Mouse (Mus musculus) intestine, embryonic 15.5 days (tissue): ENCODE data around the gene Btbd16. TPM values are rescaled to one million over a fixed set of nuclear protein-coding genes. Genes with fewer than 3 reads are reported as not detected.

Experiments
- ATAC-seq: fragments of 200-750 bp; cut with Nextera tagmentation; 2 replicates; pipeline ENCODE4 v1.8.0; 2017; ENCODE audit warnings: moderate TSS enrichment, moderate library complexity
- H3K27ac ChIP-seq: fragments of 300-500 bp; sonication (generic); 2 replicates; pipeline ENCODE4 v1.5.1; 2015; ENCODE audit warnings: mild to moderate bottlenecking, inconsistent platforms
- H3K27me3 ChIP-seq: fragments of 300-500 bp; sonication (generic); replicated peaks from 2 replicates; pipeline ENCODE4 v1.6.1; 2015; ENCODE audit warnings: inconsistent platforms
- H3K36me3 ChIP-seq: fragments of 300-500 bp; sonication (generic); 2 replicates; pipeline ENCODE4 v1.6.1; 2015; ENCODE audit warnings: inconsistent platforms
- H3K4me1 ChIP-seq: fragments of 300-500 bp; sonication (generic); replicated peaks from 2 replicates; pipeline ENCODE4 v1.6.1; 2015; ENCODE audit warnings: inconsistent platforms
- H3K4me2 ChIP-seq: fragments of 300-500 bp; sonication (generic); replicated peaks from 2 replicates; pipeline ENCODE4 v1.6.1; 2015; ENCODE audit warnings: mild to moderate bottlenecking, inconsistent platforms
- H3K4me3 ChIP-seq: fragments of 300-500 bp; sonication (generic); replicated peaks from 2 replicates; pipeline ENCODE4 v1.5.1; 2015; ENCODE audit warnings: inconsistent platforms
- H3K9ac ChIP-seq: fragments of 300-500 bp; sonication (generic); 2 replicates; pipeline ENCODE4 v1.6.1; 2015; ENCODE audit warnings: inconsistent platforms
- H3K9me3 ChIP-seq: fragments of 300-500 bp; sonication (generic); 2 replicates; pipeline ENCODE4 v1.6.1; 2016; ENCODE audit warnings: inconsistent platforms
- WGBS: fragments of 180-500 bp; shearing (Covaris S2); methylation state at CpG from one replicate; pipeline ENCODE4 v1.1.7; 2015; 5-methylcytosine and 5-hydroxymethylcytosine counted together
- polyA plus RNA-seq: library from polyadenylated mRNA; unstranded; fragments of >200 nt; fragmentation: Nextera tagmentation; extraction: Ambion mirVana; gene quantifications from 2 replicates; pipeline ENCODE4 v1.2.1, GENCODE M21; 2015

Btbd16 gene
- polyA plus RNA-seq, 1 experiment from 2014 or later = 0.06 TPM

DNA sequence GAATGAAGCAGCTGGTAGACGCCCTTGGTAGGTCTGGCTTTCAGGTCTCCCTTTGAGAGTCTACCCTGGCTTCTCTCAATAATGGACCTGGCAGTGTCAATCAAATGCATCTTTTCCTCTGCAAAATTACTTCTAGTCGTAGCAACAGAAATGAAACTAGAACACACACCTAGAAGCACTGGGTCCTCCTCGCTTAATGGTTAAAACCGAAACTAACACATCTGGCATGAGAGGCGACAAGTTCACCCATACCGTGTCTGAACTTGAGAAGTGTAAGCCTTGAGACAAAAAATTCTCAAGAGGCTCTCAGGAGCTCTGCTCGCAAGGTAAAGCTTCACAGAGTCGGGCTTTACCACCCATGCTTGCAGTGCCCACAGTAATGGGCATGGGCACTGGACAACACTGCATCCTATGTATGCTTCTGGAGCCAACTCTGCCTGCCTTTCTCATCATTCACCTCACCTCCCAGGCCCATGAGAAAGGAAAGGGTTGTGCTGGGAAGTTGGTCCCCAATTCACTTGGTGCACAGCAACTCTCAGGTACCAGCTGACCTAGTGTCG is 54.1 kb downstream of the Btbd16 start:
- no peak overlapping the region for H3K4me2 ChIP-seq
- H3K36me3 ChIP-seq = no peaks in the 10 kb centered on the region
- ATAC-seq = no peak
- no peak overlapping the region for H3K27ac ChIP-seq
- H3K9ac ChIP-seq = no peak overlapping the region
- WGBS = 90% methylated on average over 9 of the region's 9 CpGs
- H3K4me3 ChIP-seq = no peak overlapping the region
- H3K27me3 ChIP-seq = no peaks in the 10 kb centered on the region
- H3K4me1 ChIP-seq = no peaks in the 10 kb centered on the region
- no peaks in the 10 kb centered on the region for H3K9me3 ChIP-seq

DNA sequence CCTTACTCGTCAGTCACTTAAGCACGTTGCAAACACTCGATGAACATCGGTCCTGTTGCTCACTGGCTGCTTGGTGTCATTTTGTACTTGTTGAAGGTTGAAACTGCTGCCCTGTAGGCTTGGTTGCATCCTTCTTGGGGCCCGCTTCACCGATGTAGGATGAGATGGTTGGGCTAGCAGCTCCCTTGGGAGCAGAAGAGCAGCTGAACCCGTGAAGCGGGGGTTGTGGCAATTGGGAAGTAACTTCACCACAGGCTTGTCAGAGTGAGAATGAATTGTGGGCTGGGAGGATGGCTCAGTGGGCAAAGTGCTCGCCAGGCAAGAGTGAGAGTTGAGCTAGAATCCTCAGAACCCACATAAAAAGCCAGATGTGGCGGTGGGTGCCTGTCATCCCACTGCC is 54.6 kb downstream of the Btbd16 start:
- WGBS = 90% methylated on average over 10 of the region's 10 CpGs
- Histone ChIP-seq H3K9me3 (no peaks in the 10 kb centered on the region), H3K36me3 (no peaks in the 10 kb centered on the region), H3K4me3 (no peak overlapping the region), H3K27me3 (no peaks in the 10 kb centered on the region), H3K4me2 (no peak overlapping the region), H3K27ac (no peak overlapping the region), H3K4me1 (no peaks in the 10 kb centered on the region), H3K9ac (no peak overlapping the region)
- ATAC-seq = no peak

DNA sequence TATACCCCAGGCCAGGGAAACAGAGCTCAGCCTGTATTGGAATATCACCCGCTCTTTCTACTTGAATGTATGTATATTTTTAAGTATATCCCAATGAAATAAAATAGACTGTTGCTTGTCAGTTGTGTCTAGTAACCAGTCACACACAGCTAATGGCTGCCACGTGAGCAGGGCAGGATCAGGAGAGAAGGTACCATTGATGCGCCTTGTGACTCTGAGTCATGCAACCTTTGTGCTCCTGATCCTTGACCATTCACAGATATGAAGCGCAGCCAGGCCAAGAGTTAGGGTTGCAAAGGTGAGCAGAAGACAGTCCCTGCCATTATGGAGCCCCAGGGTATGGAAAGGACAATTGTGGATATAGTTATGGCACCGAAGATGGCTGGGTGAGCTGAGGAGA is 57.7 kb downstream of the Btbd16 start:
- WGBS = 86% methylated on average over 5 of the region's 5 CpGs
- H3K36me3 ChIP-seq = no peaks in the 10 kb centered on the region
- H3K27me3 ChIP-seq = no peaks in the 10 kb centered on the region
- no peak overlapping the region for H3K4me3 ChIP-seq
- H3K27ac ChIP-seq = no peak overlapping the region
- no peak overlapping the region for H3K4me2 ChIP-seq
- peaks cover 19% of the 10 kb centered on the region for H3K4me1 ChIP-seq
- no peak for ATAC-seq
- no peak overlapping the region for H3K9ac ChIP-seq
- H3K9me3 ChIP-seq = no peaks in the 10 kb centered on the region

DNA sequence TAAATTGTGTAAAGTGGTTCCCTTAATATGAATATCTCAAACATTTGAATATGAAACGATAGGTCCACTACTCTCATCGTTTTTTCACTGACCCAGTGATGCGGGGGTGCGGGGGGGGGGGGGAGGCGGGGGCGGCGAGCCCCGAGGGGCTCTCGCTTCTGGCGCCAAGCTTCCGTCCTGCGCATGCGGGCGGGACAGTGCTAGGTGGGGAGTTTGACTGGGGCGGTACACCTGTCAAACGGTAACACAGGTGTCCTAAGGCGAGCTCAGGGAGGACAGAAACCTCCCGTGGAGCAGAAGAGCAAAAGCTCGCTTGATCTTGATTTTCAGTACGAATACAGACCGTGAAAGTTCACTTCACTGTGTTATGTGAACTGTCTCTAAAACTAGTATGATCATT is 60.4 kb downstream of the Btbd16 start:
- Histone ChIP-seq H3K4me2 (peak overlapping the region; percentile 22; the same call in 1 of the 2 replicates), H3K4me3 (no peak overlapping the region), H3K36me3 (no peaks in the 10 kb centered on the region), H3K4me1 (peaks cover 19% of the 10 kb centered on the region), H3K9me3 (no peaks in the 10 kb centered on the region), H3K27ac (peak overlapping the region; percentile 25; the same call in 1 of the 2 replicates), H3K27me3 (no peaks in the 10 kb centered on the region), H3K9ac (no peak overlapping the region)
- peak; percentile 95 for ATAC-seq
- 22% methylated on average over 21 of the region's 21 CpGs for WGBS

DNA sequence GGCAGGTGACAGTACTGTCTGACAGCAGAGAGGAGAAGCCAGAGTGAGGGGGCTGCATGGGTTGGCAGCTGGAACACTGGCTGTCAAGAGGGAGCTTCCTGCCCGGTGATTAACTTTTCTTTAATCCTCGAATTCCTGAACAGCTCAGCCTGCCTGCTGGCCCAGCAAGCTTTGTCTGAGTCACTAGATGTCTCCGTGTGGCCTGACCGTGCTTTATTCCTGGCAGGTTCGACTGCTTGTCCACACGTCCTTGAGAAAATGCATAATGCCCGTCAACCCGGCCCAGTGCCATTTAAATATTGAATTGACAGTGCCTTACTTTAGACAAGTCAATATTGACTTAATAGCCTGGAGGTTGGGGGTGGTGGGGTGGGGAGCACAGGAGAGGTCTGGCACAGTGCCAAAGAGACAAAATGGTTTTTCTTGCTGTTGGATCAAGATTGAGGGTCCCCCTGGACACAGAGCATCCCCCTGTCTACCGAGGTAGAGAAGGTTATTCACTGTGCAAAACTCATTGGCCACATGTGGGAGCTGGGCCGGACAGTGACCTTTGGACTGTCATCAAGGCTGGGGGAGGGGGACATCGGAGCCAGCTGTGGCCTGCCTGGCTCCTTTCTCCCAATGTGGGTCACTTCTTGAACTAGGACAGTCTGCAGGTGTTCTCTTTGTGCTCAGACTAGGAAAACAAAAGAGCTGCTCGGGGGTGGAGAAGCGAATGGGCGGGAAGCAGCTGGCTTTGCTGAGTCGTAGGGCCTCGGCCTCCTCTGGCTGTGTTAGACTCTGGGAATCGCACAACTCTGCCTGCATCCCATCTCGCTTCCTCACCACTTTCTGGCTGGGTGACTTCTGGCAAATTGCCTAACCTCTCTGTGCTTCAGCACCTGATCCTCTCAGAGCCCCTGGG is 61.3 kb downstream of the Btbd16 start:
- Histone ChIP-seq H3K4me3 (no peak overlapping the region), H3K36me3 (no peaks in the 10 kb centered on the region), H3K27ac (peak overlapping the region; percentile 25; the same call in 1 of the 2 replicates), H3K4me1 (peaks cover 19% of the 10 kb centered on the region), H3K9me3 (no peaks in the 10 kb centered on the region), H3K4me2 (peak overlapping the region; percentile 12; the same call in 1 of the 2 replicates), H3K9ac (no peak overlapping the region; the same call in 1 of the 2 replicates), H3K27me3 (no peaks in the 10 kb centered on the region)
- peak; percentile 52 for ATAC-seq
- WGBS = 18% methylated on average over 18 of the region's 18 CpGs

DNA sequence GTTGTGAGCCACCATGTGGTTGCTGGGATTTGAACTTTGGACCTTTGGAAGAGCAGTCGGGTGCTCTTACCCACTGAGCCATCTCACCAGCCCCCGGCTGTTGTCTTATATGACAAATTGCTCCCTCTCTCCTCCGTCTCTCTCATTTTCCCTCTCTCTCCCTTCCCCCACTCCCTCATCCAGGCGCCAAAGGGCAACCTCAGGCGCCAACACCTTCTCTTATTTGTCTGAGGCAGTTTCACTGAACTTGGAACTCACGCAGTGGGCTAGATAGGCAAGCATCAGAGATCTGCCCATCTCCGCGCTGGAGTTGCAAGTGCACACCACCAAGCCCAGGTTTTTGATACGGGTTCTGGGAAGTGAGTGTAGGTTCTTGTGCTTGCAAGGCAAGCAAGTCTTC is 62.2 kb downstream of the Btbd16 start:
- Histone ChIP-seq H3K4me3 (no peak overlapping the region), H3K4me2 (no peak overlapping the region), H3K27me3 (no peaks in the 10 kb centered on the region), H3K36me3 (no peaks in the 10 kb centered on the region), H3K9me3 (no peaks in the 10 kb centered on the region), H3K9ac (no peak overlapping the region), H3K4me1 (peaks cover 19% of the 10 kb centered on the region), H3K27ac (no peak overlapping the region)
- ATAC-seq = no peak
- WGBS = 78% methylated on average over 9 of the region's 9 CpGs

DNA sequence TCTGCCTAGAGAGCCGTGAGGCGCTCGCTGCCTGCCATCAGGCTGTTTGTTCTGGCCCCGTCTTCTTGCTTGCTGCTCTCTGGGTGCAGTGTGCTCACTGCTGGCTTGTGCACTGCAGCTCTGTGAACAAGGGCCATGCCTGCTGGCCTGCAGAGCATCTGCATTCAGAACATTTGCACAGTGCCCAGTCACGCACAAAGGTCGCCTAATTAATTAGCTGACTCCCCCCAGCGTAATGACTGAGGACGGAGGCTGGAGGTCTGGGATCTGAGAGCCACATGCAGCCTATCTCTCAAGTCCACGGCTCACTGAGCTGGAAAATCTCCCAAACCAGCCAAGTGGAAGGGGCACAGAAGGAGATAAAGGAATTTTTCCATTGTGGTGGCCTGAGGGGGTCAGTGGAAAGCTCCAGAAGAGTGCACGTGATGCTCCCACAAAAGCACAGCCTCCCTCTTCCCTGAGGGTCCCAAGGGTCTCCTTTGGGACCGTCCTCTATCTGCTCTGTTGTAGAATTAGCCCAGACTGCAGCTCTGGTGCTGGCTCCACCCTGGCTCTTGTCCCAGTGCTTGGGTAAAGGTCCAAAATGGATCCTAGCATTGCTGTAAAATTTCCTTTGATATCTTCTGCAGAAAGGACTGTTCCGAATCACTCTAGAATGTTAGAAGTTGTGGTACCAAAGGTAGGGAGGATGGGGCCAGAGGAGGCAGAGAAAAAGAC is 64.2 kb downstream of the Btbd16 start:
- H3K27ac ChIP-seq = no peak overlapping the region
- H3K27me3 ChIP-seq = no peaks in the 10 kb centered on the region
- ATAC-seq = no peak
- no peak overlapping the region for H3K9ac ChIP-seq
- peaks cover 19% of the 10 kb centered on the region for H3K4me1 ChIP-seq
- H3K4me3 ChIP-seq = no peak overlapping the region
- WGBS = 54% methylated on average over 12 of the region's 12 CpGs
- no peaks in the 10 kb centered on the region for H3K9me3 ChIP-seq
- H3K4me2 ChIP-seq = no peak overlapping the region
- H3K36me3 ChIP-seq = no peaks in the 10 kb centered on the region

DNA sequence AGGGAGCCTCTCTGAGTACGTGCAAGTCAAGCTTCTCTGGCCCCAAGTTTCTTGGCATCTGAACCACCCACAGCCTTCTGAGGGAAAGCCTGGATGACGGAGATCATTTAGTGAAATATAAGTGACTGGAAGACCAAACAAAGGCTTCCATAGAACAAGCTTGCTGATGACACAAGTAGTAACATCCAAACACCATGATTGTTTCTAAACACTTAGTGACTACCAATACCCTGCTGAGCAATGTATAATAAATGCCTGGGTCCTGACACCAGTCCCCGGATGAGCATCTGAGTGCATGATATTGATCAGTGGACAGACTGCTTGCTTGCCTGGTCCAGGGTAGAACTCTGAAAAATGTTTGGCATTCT is 64.8 kb downstream of the Btbd16 start:
- Histone ChIP-seq H3K9ac (no peak overlapping the region), H3K27me3 (no peaks in the 10 kb centered on the region), H3K36me3 (no peaks in the 10 kb centered on the region), H3K9me3 (no peaks in the 10 kb centered on the region), H3K4me1 (peaks cover 19% of the 10 kb centered on the region), H3K27ac (no peak overlapping the region), H3K4me2 (no peak overlapping the region), H3K4me3 (no peak overlapping the region)
- 80% methylated on average over 3 of the region's 3 CpGs for WGBS
- no peak for ATAC-seq

DNA sequence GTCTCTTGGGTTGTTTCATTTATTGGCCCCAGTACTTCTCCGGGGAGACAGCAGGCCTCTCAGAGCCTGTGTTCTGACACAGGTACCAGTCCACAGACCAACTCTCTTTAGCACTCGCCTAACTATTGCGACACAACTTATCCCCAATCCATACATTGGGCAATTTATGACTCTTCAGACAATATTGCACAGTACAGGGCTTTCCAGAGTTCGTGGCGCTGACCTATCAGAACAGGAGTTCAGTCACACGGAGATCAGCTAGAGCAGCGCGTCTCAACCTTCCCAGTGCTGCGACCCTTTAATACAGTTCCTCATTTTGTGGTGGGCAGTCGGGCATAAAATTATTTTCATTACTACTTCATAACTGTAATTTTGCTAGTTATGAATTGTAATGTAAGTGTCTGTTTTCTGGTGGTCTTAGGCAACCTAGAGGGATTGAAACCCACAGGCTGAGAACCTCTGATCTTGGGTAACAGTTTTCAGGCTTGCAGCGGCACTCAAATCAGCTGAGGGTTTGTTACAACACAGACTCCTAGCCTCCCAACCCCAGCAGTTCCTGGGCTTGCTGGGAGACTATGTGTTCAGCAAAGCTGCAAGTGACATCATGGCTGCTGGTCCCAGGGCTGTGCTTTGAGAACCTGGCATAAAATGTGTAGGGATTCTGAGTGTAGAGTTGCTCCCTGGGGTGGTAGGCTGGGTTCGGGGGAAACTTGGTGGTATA is 65.7 kb downstream of the Btbd16 start:
- no peak overlapping the region for H3K4me3 ChIP-seq
- no peak overlapping the region for H3K9ac ChIP-seq
- no peak overlapping the region for H3K27ac ChIP-seq
- H3K4me1 ChIP-seq = peaks cover 13% of the 10 kb centered on the region
- no peak overlapping the region for H3K4me2 ChIP-seq
- H3K36me3 ChIP-seq = no peaks in the 10 kb centered on the region
- H3K9me3 ChIP-seq = no peaks in the 10 kb centered on the region
- peak; percentile 52 for ATAC-seq
- 77% methylated on average over 12 of the region's 12 CpGs for WGBS
- no peaks in the 10 kb centered on the region for H3K27me3 ChIP-seq

DNA sequence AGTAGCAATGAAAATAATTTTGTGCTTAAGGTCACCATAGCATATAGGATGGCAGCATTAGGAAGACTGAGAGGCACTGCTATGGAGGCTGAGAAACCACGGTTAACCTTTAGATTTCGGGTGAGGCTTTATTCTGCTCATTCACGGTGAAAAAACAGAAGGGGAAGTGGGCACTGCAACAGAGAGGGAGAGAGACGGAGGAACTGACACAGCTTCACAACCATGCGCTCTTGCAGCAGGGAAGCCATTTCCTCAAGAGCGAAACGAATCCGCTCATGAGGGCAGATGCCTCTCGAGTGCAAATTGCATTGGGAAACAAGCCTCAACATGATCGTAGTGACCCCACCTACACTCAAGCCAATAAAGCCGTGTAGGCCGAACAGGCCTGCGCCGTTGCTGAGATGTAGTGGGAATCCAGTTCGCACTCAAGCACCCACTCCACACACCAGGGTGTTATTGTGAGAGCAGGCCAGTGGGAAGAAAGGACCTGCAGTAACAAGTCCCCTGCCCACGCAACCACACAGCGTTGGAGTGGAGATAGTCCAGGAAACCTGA is 73.4 kb downstream of the Btbd16 start:
- Histone ChIP-seq H3K4me1 (no peaks in the 10 kb centered on the region), H3K9me3 (no peaks in the 10 kb centered on the region), H3K27ac (no peak overlapping the region), H3K9ac (no peak overlapping the region), H3K27me3 (no peaks in the 10 kb centered on the region), H3K36me3 (no peaks in the 10 kb centered on the region), H3K4me3 (no peak overlapping the region), H3K4me2 (no peak overlapping the region)
- no peak for ATAC-seq
- 85% methylated on average over 17 of the region's 17 CpGs for whole genome bisulfite sequencing

DNA sequence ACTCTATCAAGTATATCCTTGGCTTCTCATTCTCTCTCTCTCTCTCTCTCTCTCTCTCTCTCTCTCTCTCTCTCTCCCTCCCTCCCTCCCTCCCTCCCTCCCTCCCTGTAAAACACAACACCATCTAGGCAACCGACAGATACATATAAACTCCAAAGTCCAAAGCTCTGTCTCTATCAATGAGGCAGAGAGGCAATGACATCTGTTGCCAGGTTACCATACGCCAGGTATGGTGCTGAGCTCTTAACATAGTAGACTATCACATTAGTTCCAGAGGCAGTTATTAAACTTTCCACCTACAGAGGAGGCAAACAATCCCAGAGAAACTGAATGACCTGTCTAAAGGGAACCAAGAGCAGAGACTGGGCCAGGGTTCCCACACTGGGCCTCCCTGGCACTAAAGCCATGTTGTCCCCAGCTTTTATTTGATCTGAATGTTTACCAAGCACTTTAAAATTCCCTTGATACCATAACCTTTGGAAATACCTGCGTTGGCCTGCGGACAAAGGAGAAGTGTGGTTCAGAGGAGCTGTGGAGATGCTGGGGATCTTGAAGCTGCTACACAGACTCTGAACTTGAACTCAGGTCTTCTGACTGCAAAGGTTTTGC is 80.9 kb downstream of the Btbd16 start:
- Histone ChIP-seq H3K4me2 (no peak overlapping the region), H3K27ac (no peak overlapping the region), H3K9ac (no peak overlapping the region), H3K27me3 (no peaks in the 10 kb centered on the region), H3K4me3 (no peak overlapping the region), H3K36me3 (no peaks in the 10 kb centered on the region), H3K4me1 (0 out of 2 replicates have a peak, but pooled peaks cover 4% of the 10 kb centered on the region), H3K9me3 (no peaks in the 10 kb centered on the region)
- ATAC-seq = peak; percentile 41; the same call in 1 of the 2 replicates
- 57% methylated on average over 4 of the region's 4 CpGs for WGBS
